Mouse (Mus musculus) cerebellum, adult 18-20 months (tissue): ENCODE data around the gene Inhbb.
A peak's percentile ranks its signal among the peaks of the same experiment; 100 is the strongest.

Source experiments
- DNase-seq, 2 experiments: peaks; one replicate each; pipeline ENCODE4 v3.0.0; 2021

Inhbb gene

GRCm38 (mm10) chr1:119421576-119422421 is at the start of gene Inhbb:
Gene Inhbb, minus strand, starts transcription at chr1:119422248.
- DNase-seq = peak; percentile 16 to 39

DNA sequence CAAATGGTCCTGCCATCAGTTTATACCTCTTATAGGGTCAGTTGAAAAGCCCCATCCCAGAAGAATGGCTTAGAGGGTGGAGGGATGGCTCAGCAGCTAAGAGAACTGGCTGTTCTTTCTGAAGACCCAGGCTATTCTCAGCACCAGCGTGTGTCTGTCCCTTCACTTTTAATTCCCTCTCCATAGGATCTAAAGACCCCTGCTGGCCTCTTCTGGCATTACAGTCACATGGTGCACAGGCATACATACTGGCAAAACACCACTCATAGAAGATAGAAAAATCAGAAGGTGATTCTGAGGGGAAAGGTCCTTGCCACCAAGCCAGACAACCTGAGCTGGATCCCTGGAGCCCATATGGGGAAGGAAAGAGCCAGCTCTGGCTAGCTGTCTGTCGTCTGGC is 41.3 kb upstream of the Inhbb start:
- DNase-seq = peak; percentile 40 to 43

- DNase-seq = no peak
Measured at GRCm38 (mm10) chr1:119460062-119460461, 38.0 kb upstream of the Inhbb start.

DNA sequence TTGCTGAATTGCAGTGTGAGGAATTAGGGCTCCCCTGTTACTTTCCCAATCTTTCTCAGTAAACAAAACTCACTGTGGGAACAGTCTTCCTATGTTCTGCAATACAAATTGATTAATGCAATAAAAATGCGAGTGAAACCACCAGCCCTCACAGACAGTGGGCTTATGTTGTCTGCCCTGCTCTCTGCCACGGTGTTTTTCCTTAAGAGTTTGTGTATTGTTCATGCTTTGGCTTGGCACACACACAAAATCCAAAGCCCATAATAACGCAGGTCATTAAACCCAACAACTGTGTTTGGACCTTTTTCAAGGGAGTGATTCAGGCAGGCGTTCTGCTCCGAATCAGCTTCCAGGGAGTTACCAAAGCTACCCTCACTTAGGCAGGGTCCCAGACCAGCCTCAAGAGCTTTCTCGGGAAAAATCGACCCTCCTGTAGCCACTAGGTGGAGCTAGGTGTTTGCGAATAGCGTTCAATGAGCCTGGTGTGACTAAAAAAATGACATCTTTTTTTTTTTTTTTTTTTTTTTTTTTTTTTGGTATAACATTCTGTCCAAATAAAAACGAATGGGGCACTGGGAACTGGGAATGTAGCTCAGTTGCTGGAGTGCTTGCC is 36.1 kb upstream of the Inhbb start:
- DNase-seq = peak; percentile 60 to 61

- no peak for DNase-seq
Measured at GRCm38 (mm10) chr1:119457528-119457855, 35.4 kb upstream of the Inhbb start.

DNA sequence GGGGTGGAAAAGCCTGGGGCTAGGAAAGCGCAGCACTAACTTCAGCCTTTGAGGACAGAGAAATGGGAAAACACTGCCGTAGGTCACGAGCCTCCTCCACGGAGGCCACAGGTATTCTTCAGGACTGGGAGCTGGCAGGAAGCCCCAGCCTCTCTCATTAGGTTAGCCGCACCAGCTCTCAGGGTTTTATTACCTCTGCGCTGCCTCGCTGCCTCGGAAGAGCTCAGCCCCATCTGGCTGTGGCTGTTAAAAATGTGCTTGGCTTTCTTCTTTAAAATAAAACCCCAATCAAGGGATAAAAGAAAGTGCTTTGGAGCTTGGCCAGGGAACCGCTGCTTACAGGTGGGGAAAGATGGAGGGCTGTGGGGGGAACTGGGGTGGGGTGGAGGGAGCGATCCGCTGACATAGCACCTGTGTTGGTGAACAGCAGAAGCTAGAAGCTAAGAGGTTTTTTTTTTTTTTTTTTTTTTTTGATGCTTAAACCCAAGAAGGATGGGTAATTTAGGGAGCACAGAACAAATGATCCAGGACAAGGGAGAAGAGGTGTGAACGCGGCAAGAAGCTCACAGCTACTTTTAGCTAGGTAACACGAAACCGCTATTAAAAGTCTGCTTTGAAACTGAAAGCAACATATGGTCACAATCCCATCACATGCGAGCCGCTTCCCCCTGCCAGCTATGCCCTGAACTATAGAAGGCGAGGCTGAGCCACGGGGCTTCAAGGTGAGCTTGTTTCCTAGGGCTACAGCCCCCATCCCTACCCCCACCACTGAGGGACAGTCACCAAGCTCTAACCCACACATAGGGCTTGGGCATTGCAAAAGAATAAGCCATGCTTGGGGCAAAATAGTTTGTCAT is 34.9 kb upstream of the Inhbb start:
- no peak for DNase-seq

DNA sequence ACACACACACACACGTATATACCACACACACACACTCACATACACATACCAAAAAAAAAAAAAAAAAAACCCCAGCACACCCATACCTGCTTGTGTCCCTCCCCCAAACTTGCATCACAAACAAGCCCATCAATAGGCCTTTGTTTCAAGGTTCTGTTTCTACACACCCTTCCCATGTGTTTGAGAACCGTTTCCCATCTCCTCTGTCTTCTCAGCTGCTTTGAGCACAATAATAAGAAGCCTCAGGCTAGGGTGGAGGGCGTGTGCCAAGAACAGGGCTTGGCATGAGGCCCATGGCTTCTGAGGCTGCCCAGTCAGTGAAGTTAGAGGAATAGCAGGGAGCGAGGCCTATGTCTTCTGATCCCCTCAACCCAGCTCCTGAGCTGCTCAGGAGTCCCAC is 31.7 kb upstream of the Inhbb start:
- no peak for DNase-seq

DNA sequence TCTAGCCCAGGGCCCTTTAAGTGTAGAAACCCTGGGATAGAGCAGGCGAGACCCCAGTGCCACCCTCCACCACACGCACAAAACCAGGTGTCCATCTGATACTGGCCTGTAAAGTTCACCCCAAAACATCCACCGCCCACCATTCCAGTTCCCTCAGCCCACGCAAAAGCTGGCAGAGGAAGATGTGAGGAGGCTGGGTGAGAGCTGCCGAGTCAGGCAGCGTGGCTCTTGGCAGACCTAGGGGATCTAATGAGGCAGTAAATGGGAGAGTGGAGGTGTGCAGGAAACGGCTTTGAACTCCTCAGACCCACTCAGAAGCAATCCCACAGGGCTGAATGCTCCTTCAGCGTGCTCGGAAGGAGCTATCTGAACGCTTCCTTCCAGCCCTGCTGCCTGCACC is 29.4 kb upstream of the Inhbb start:
- no peak for DNase-seq

DNA sequence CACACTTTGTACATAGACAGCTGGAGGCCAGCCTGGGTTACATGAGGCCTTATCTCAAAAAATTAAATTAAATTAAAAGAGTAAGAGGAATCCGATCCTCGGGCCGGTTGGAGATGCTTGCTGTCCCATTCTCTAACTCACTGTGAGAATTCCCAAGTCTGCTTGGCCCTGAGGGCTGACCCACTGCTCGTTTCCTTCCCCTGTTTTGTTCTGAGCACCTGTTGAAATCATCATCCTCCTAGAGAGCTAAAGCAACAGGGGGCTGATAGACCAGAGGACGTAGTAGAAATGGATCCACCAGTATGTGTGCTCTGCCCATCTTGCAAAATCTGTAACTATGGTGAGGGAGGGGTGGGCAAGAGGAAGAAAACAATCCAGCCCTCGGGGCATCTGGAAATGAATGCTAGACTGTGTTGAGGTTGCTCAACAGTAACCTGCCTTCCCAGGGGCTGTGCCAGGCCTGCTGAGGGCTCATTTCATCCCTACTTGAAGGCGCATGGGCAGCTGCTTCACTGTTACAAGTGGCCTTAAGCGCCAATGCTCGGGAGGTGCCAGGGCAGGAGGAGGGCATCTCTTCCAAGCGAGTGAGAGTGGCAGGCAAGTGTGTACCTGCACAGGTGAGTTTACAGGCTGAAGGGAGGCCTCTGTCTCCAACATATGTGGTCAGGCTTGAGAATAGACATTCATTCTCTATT is 28.8 kb upstream of the Inhbb start:
- DNase-seq = no peak

- DNase-seq = no peak
Measured at GRCm38 (mm10) chr1:119446753-119447283, 24.8 kb upstream of the Inhbb start.

- no peak for DNase-seq
Measured at GRCm38 (mm10) chr1:119443591-119444350, 21.7 kb upstream of the Inhbb start.

GRCm38 (mm10) chr1:119442901-119443300 is 20.9 kb upstream of the Inhbb start:
- DNase-seq = no peak

DNA sequence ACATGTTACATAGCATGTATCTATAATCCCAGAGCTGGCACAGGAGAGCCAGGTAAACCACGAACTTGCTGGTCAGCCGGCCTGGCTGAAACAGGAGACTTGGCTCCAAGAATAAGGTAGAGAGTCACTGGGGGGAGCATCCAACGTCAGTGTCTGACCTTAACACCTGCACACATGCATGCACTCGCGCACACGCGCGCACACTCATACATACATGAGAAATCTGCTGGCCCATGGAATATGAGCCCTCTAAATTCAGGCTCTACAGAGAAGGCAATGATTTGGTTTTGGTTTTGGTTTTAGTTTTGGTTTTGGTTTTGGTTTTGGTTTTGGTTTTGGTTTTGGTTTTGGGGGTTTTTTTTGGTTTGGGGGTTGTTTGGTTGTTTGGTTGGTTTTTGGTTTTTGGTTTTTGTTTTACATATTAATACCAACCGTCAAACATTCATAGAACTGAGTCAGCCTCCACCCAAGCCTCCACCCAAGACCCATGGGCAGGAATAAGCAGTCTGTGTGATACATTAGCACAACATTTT is 16.1 kb upstream of the Inhbb start:
- no peak for DNase-seq

DNA sequence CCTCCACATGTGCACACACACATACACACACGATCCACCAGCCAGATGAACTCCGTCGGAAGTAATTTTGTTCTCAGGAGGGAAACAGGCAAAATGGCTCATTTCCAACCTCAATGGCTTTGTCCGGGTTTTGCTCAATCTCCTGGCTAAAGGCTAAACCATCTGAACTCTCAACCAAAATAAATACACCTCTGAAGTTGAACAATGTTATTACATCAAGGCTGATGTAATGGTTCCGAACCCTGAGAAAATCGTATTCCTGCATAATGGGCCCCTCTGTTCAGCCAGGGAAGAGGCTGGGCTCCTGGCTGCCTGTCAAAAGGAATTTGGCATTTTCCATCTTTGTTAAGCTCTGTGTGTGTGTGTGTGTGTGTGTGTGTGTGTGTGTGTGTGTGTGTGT is 15.4 kb upstream of the Inhbb start:
- DNase-seq = no peak

- no peak for DNase-seq
Measured at GRCm38 (mm10) chr1:119424141-119424860, 2.3 kb upstream of the Inhbb start.

DNA sequence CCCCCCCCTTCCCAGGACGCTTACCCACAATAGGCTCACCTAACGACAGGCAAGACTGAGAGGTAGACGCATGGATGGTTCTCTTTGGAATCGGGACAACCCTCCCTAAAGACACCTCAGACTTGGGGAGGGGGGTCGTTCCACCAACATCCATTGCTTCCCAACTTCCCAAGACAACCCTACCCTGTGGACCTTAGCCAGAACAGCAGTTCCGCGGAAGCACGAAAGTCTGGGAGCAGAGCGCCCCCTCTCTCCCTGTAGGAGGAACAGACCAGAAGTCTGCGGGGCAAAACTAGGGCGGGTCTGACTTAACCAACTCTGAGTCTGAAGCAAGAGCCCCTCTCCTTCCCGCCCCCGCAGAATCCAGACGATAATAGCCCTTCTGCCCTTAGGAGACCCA is 1.5 kb upstream of the Inhbb start:
- peak; percentile 26 to 28 for DNase-seq

DNA sequence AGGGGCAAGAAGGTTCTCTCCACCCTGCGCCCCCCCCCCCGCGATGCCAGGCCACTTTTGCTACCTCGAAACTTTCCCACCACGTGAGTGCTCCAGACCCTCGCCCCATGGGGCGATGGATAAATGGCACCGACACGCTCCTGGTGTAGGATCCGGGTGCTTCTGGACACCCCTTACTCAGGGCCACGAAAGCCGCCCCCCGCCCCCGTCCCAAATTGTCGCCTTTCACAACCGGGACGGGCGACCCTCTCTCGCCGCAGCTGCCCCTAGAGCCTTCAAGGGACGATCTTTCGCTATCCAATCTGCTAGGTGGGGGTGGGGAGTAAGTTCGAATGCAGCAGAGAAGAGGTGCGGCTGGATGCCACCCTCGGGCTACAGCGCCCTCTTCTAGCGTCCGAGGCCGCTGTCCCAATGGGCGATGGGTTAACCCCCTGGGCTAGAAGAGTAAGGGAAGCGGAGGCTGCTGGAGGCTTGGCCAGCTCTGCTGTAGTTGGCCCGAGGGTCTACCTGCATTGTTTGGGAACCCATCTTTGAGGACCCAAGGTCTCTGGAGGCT is 490 bp upstream of the Inhbb start:
- no peak for DNase-seq

- DNase-seq = peak; percentile 11 to 14
Measured at GRCm38 (mm10) chr1:119420984-119421575, 968 bp downstream of the Inhbb start.

- DNase-seq = peak in 1 of 2 experiments; percentile 8
Measured at GRCm38 (mm10) chr1:119420189-119420983, 1.7 kb downstream of the Inhbb start.
